Mouse (Mus musculus): ENCODE results near the gene Adgra3. TPM values are rescaled to one million over a fixed set of nuclear protein-coding genes. Genes with fewer than 3 reads are reported as not detected.
A peak's percentile ranks its signal among the peaks of the same experiment; 100 is the strongest.

The Adgra3 gene
- 39.3 and 40.1 TPM in 2 replicates for polyA plus RNA-seq (2015; fragmentation: Nextera tagmentation; extraction: Ambion mirVana)

GRCm38 (mm10) chr5:50058421-50059286, at the start of gene Adgra3:
Gene Adgra3, minus strand, starts transcription at chr5:50059006.
- H3K36me3 ChIP-seq: no peaks in the 10 kb centered on the region
- under 1% methylated on average over 75 of the region's 113 CpGs for WGBS

GRCm38 (mm10) chr5:50083441-50083840, 24.6 kb upstream of the Adgra3 start:
- Histone ChIP-seq H3K4me1 (no peaks in the 10 kb centered on the region), H3K9ac (no peak overlapping the region), H3K27ac (no peak overlapping the region), H3K27me3 (no peaks in the 10 kb centered on the region), H3K9me3 (replicated peaks) (no peaks in the 10 kb centered on the region), H3K36me3 (no peaks in the 10 kb centered on the region), H3K4me2 (no peak overlapping the region), H3K4me3 (replicated peaks) (no peak overlapping the region)
- ATAC-seq (replicated peaks; ENCODE audit: low FRiP score): no peak
- 86% methylated on average over 1 of the region's 1 CpGs for WGBS

More at GRCm38 (mm10) chr5:50058421-50059286, at the start of gene Adgra3:
- Histone ChIP-seq H3K4me1 (peaks cover 35% of the 10 kb centered on the region), H3K4me3 (replicated peaks) (peak within 1 kb of the TSS; percentile 98), H3K4me2 (peak within 1 kb of the TSS; percentile 68), H3K9me3 (replicated peaks) (no peaks in the 10 kb centered on the region), H3K27me3 (no peaks in the 10 kb centered on the region), H3K27ac (peak within 1 kb of the TSS; percentile 94), H3K9ac (peak within 1 kb of the TSS; percentile 98)
- ATAC-seq (replicated peaks; ENCODE audit: low FRiP score): peak; percentile 95

DNA sequence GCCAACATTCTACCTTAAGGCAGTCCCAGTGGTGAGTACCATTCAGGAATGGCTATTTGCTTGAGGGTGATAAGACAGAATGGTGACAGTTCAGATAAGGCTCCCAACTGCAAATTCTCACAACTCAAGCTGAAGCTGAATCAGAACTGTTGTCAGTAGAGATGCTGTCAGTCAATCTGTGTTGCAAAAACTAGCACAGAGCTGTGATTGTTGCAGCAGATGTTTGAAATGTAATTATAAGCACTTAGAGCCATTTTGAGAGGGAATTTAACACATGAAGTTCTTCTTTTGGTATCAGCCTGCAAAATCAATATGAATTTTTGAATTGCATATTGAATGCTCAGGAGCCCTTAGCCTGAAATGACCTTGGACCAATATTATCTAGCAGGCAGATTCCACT, 15.4 kb upstream of the Adgra3 start:
- Histone ChIP-seq H3K9me3 (replicated peaks) (no peaks in the 10 kb centered on the region), H3K27me3 (no peaks in the 10 kb centered on the region), H3K4me3 (replicated peaks) (no peak overlapping the region), H3K4me2 (no peak overlapping the region), H3K4me1 (no peaks in the 10 kb centered on the region), H3K9ac (no peak overlapping the region), H3K36me3 (no peaks in the 10 kb centered on the region), H3K27ac (no peak overlapping the region)
- ATAC-seq (replicated peaks; ENCODE audit: low FRiP score): no peak

- Histone ChIP-seq H3K9ac (no peak overlapping the region), H3K27me3 (no peaks in the 10 kb centered on the region), H3K4me2 (no peak overlapping the region), H3K36me3 (no peaks in the 10 kb centered on the region), H3K27ac (no peak overlapping the region), H3K9me3 (replicated peaks) (no peaks in the 10 kb centered on the region), H3K4me3 (replicated peaks) (no peak overlapping the region), H3K4me1 (peaks cover 5% of the 10 kb centered on the region)
- WGBS: 77% methylated on average over 3 of the region's 3 CpGs
- no peak for ATAC-seq (replicated peaks; ENCODE audit: low FRiP score)
Measured at GRCm38 (mm10) chr5:50064236-50064635, 5.4 kb upstream of the Adgra3 start.

- WGBS: 82% methylated on average over 7 of the region's 7 CpGs
- no peaks in the 10 kb centered on the region for H3K27me3 ChIP-seq
- peaks cover 30% of the 10 kb centered on the region for H3K4me1 ChIP-seq
- H3K4me3 ChIP-seq (replicated peaks): peak overlapping the region; percentile 98
- ATAC-seq (replicated peaks; ENCODE audit: low FRiP score): 0 out of 2 replicates have a peak, but pooled peaks have one; percentile 30
- H3K4me2 ChIP-seq: peak overlapping the region; percentile 68
- 0 out of 2 replicates have a peak overlapping the region, but pooled peaks have one; percentile 98 for H3K9ac ChIP-seq
- H3K27ac ChIP-seq: peak overlapping the region; percentile 94
- no peaks in the 10 kb centered on the region for H3K9me3 ChIP-seq (replicated peaks)
- H3K36me3 ChIP-seq: no peaks in the 10 kb centered on the region
Measured at GRCm38 (mm10) chr5:50059586-50059985, 780 bp upstream of the Adgra3 start.

DNA sequence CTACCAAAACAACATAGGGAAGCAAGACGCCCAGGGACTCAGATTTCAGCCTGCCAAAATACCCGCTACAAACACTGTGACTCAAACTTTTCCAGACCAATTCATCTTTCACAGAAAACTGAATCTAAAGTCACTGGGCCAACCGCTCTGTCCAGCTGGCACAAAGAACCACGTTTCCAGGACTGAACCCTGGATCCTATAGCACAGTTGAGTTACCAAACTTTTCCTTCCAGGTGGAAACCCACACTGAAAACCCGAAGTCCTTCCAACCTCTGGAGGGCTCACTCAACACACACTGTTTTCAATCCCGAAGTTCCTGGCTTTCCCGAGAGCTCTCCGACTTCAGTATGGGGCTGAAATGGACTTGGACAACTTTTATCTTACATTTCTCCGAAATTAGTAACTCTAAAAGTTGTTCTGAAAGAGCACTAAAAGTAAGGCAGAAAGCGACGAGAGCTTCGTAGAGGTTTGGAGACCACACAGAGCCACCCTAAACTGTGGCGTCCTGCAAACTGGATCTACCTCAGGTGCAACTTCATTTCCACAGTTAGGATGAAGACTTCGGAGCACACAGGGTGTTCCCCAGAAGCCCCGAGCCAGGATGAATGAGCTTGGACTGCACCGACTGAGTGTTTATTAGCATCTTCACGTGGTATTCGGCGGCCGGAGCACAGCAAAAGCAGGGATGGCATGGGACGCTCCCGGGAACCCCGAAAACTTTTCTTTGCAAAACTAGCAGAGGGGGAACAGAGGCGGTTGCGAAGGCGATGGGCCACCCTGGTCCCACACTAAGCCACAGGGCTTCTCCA, 990 bp downstream of the Adgra3 start:
- WGBS: 2% methylated on average over 26 of the region's 26 CpGs
- Histone ChIP-seq H3K4me1 (peaks cover 40% of the 10 kb centered on the region), H3K9me3 (replicated peaks) (no peaks in the 10 kb centered on the region), H3K36me3 (no peaks in the 10 kb centered on the region), H3K4me2 (peak overlapping the region; percentile 68), H3K4me3 (replicated peaks) (peak overlapping the region; percentile 98), H3K27me3 (no peaks in the 10 kb centered on the region), H3K9ac (peak overlapping the region; percentile 98), H3K27ac (peak overlapping the region; percentile 94)
- peak; percentile 10 for ATAC-seq (replicated peaks; ENCODE audit: low FRiP score)

- no peaks in the 10 kb centered on the region for H3K9me3 ChIP-seq (replicated peaks)
- H3K4me1 ChIP-seq: peaks cover 64% of the 10 kb centered on the region
- H3K36me3 ChIP-seq: no peaks in the 10 kb centered on the region; the same call in 1 of the 2 replicates
- ATAC-seq (replicated peaks; ENCODE audit: low FRiP score): no peak
- no peak overlapping the region for H3K4me3 ChIP-seq (replicated peaks)
- no peaks in the 10 kb centered on the region for H3K27me3 ChIP-seq
- no peak overlapping the region for H3K27ac ChIP-seq
- H3K9ac ChIP-seq: no peak overlapping the region
- WGBS: 75% methylated on average over 4 of the region's 4 CpGs
- H3K4me2 ChIP-seq: no peak overlapping the region
Measured at GRCm38 (mm10) chr5:50052456-50052855, 6.3 kb downstream of the Adgra3 start.

GRCm38 (mm10) chr5:50050668-50051425, 8.0 kb downstream of the Adgra3 start:
- H3K27me3 ChIP-seq: no peaks in the 10 kb centered on the region
- no peaks in the 10 kb centered on the region for H3K9me3 ChIP-seq (replicated peaks)
- H3K4me2 ChIP-seq: no peak overlapping the region
- 77% methylated on average over 21 of the region's 21 CpGs for WGBS
- no peak overlapping the region for H3K27ac ChIP-seq
- H3K9ac ChIP-seq: no peak overlapping the region
- H3K4me3 ChIP-seq (replicated peaks): no peak overlapping the region
- no peaks in the 10 kb centered on the region; the same call in 1 of the 2 replicates for H3K36me3 ChIP-seq
- peaks cover 50% of the 10 kb centered on the region for H3K4me1 ChIP-seq
- ATAC-seq (replicated peaks; ENCODE audit: low FRiP score): no peak

GRCm38 (mm10) chr5:50050037-50050436, 8.8 kb downstream of the Adgra3 start:
- ATAC-seq (replicated peaks; ENCODE audit: low FRiP score): 0 out of 2 replicates have a peak, but pooled peaks have one; percentile 37
- H3K4me1 ChIP-seq: peaks cover 45% of the 10 kb centered on the region
- H3K27me3 ChIP-seq: no peaks in the 10 kb centered on the region
- H3K27ac ChIP-seq: no peak overlapping the region
- H3K4me2 ChIP-seq: no peak overlapping the region
- H3K9ac ChIP-seq: no peak overlapping the region
- H3K4me3 ChIP-seq (replicated peaks): no peak overlapping the region
- H3K9me3 ChIP-seq (replicated peaks): no peaks in the 10 kb centered on the region
- WGBS: 26% methylated on average over 3 of the region's 3 CpGs
- no peaks in the 10 kb centered on the region; the same call in 1 of the 2 replicates for H3K36me3 ChIP-seq

GRCm38 (mm10) chr5:50049506-50049905, 9.3 kb downstream of the Adgra3 start:
- no peak for ATAC-seq (replicated peaks; ENCODE audit: low FRiP score)
- Histone ChIP-seq H3K9me3 (replicated peaks) (no peaks in the 10 kb centered on the region), H3K4me3 (replicated peaks) (no peak overlapping the region), H3K27ac (no peak overlapping the region), H3K4me1 (peaks cover 47% of the 10 kb centered on the region), H3K9ac (no peak overlapping the region), H3K27me3 (no peaks in the 10 kb centered on the region), H3K36me3 (no peaks in the 10 kb centered on the region; the same call in 1 of the 2 replicates), H3K4me2 (no peak overlapping the region)
- WGBS: 50% methylated on average over 8 of the region's 8 CpGs

- Histone ChIP-seq H3K27ac (no peak overlapping the region), H3K4me2 (no peak overlapping the region), H3K9me3 (replicated peaks) (no peaks in the 10 kb centered on the region), H3K9ac (no peak overlapping the region), H3K4me3 (replicated peaks) (no peak overlapping the region), H3K4me1 (peaks cover 42% of the 10 kb centered on the region), H3K36me3 (no peaks in the 10 kb centered on the region; the same call in 1 of the 2 replicates), H3K27me3 (no peaks in the 10 kb centered on the region)
- 68% methylated on average over 7 of the region's 7 CpGs for WGBS
- no peak for ATAC-seq (replicated peaks; ENCODE audit: low FRiP score)
Measured at GRCm38 (mm10) chr5:50048960-50049359, 9.8 kb downstream of the Adgra3 start.

Measured in kidney, embryonic 15.5 days (tissue).